8 mouse cellular contexts compared by ENCODE assay signal in the genomic region with DNA sequence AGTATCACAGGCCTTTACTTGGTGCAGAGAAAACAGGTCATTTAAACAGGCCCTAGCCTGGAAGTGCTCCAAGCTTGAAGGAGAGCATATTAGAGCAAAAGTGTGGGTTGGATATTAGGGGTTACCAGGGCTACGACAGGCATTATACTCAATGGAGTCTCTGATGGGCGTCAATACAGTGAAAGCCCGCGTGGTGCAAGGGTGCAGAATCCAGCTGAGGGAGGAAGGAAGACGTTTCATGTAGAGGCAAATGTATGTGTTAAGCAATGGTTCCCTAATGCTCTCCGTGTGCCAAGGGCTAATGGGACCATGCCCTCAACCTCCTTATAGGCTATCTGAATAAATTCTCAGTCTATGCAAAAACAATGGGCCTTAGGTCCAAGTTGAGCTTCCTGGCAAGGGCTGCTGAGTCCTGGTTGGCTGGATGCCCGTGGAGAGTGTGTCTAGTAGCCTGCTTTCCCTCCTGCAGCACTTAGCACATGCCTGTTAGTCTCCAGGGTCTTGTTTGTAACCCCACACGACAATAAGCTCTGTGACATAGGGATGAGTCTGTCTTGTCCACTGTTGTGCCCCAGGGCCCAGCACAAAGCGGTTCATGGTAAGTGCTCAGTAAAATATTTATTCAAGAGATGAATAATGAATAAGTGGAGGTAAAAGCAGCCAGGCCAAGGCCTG.
A peak's percentile ranks its signal among the peaks of the same experiment; 100 is the strongest.
DNase-seq lines count a peak whose midpoint lies in the region; ATAC-seq and TF ChIP-seq lines count a peak whose summit lies in the region.

No protein-coding gene starts in this region.

- H3K4me2 ChIP-seq in forebrain, embryonic 15.5 days (replicated peaks), result no peak overlapping the region
- H3K4me2 ChIP-seq in forebrain, embryonic 12.5 days, result no peak overlapping the region
- H3K4me2 ChIP-seq in heart, embryonic 12.5 days, result no peak overlapping the region
- no peak overlapping the region for H3K4me2 ChIP-seq in limb, embryonic 14.5 days (replicated peaks; ENCODE audit: low read depth, low read length, severe bottlenecking)

- peaks cover 18% of the 10 kb centered on the region for H3K4me1 ChIP-seq in forebrain, embryonic 15.5 days
- H3K4me1 ChIP-seq in forebrain, embryonic 12.5 days, result peaks cover 17% of the 10 kb centered on the region
- H3K4me1 ChIP-seq in heart, embryonic 12.5 days (replicated peaks), result peaks cover 29% of the 10 kb centered on the region
- peaks cover 8% of the 10 kb centered on the region for H3K4me1 ChIP-seq in limb, embryonic 14.5 days (ENCODE audit: control insufficient read depth, insufficient read depth, low read length)

- TF ChIP-seq POLR2A in limb, embryonic 14.5 days (IDR thresholded peaks at IDR 0.05; ENCODE audit: borderline replicate concordance, extremely low read depth, insufficient read depth, insufficient read length), result no peak

- H3K9me3 ChIP-seq in forebrain, embryonic 15.5 days, result no peaks in the 10 kb centered on the region
- H3K9me3 ChIP-seq in forebrain, embryonic 12.5 days, result no peaks in the 10 kb centered on the region
- no peaks in the 10 kb centered on the region for H3K9me3 ChIP-seq in heart, embryonic 12.5 days (replicated peaks)
- H3K9me3 ChIP-seq in limb, embryonic 14.5 days (ENCODE audit: control insufficient read depth, low read length), result no peaks in the 10 kb centered on the region

- peak; percentile 71 for ATAC-seq in forebrain, embryonic 15.5 days (replicated peaks)
- ATAC-seq in forebrain, embryonic 12.5 days (ENCODE audit: low FRiP score), result no peak
- peak; percentile 53; the same call in 1 of the 2 replicates for ATAC-seq in heart, embryonic 12.5 days (ENCODE audit: insufficient number of reproducible peaks, low FRiP score)
- ATAC-seq in limb, embryonic 14.5 days (ENCODE audit: low FRiP score, low read depth), result no peak

- H3K9ac ChIP-seq in forebrain, embryonic 15.5 days (replicated peaks), result no peak overlapping the region
- no peak overlapping the region for H3K9ac ChIP-seq in forebrain, embryonic 12.5 days
- H3K9ac ChIP-seq in heart, embryonic 12.5 days, result no peak overlapping the region
- no peak overlapping the region for H3K9ac ChIP-seq in limb, embryonic 14.5 days (ENCODE audit: low read depth, low read length, severe bottlenecking)

- H3K4me3 ChIP-seq in forebrain, embryonic 15.5 days, result no peak overlapping the region
- no peak overlapping the region for H3K4me3 ChIP-seq in forebrain, embryonic 12.5 days (replicated peaks)
- H3K4me3 ChIP-seq in heart, embryonic 12.5 days, result no peak overlapping the region
- H3K4me3 ChIP-seq in limb, embryonic 14.5 days (replicated peaks; ENCODE audit: low read length), result no peak overlapping the region

- peak; percentile 75 for DNase-seq in Muller cell, postnatal 12 days (ENCODE audit: inconsistent ontology term)
- DNase-seq in limb, embryonic 14.5 days (ENCODE audit: low spot score), result peak; percentile 67
- no peak for DNase-seq in yolk sac, embryonic 10.5 days (ENCODE audit: low spot score)
- no peak for DNase-seq in embryo, embryonic 10 days (ENCODE audit: low spot score)
- no peak for DNase-seq in spleen, postnatal 10 days (ENCODE audit: low spot score in 2 of 2)

- no peak overlapping the region for H3K27ac ChIP-seq in forebrain, embryonic 15.5 days (replicated peaks)
- no peak overlapping the region for H3K27ac ChIP-seq in forebrain, embryonic 12.5 days
- 0 out of 2 replicates have a peak overlapping the region, but pooled peaks have one; percentile 8 for H3K27ac ChIP-seq in heart, embryonic 12.5 days (ENCODE audit: poor library complexity, severe bottlenecking)
- no peak overlapping the region for H3K27ac ChIP-seq in limb, embryonic 14.5 days (replicated peaks; ENCODE audit: low read depth, low read length)

- 35% methylated on average over 9 of the region's 9 CpGs for WGBS in forebrain, embryonic 15.5 days
- WGBS in forebrain, embryonic 12.5 days, result 81% methylated on average over 9 of the region's 9 CpGs
- WGBS in heart, embryonic 12.5 days, result 59% methylated on average over 9 of the region's 9 CpGs
- 62% methylated on average over 9 of the region's 9 CpGs for WGBS in limb, embryonic 14.5 days

- H3K27me3 ChIP-seq in forebrain, embryonic 15.5 days, result no peaks in the 10 kb centered on the region
- no peaks in the 10 kb centered on the region for H3K27me3 ChIP-seq in forebrain, embryonic 12.5 days
- H3K27me3 ChIP-seq in heart, embryonic 12.5 days (replicated peaks), result no peaks in the 10 kb centered on the region
- no peaks in the 10 kb centered on the region for H3K27me3 ChIP-seq in limb, embryonic 14.5 days (ENCODE audit: control insufficient read depth, insufficient read depth, low read length)

- no peaks in the 10 kb centered on the region for H3K36me3 ChIP-seq in forebrain, embryonic 15.5 days
- no peaks in the 10 kb centered on the region for H3K36me3 ChIP-seq in forebrain, embryonic 12.5 days (replicated peaks)
- no peaks in the 10 kb centered on the region for H3K36me3 ChIP-seq in heart, embryonic 12.5 days
- H3K36me3 ChIP-seq in limb, embryonic 14.5 days (ENCODE audit: control insufficient read depth, insufficient read depth, low read length), result no peaks in the 10 kb centered on the region

Comparison
In these comparisons a context has a peak if more than half of its experiments do, and no peak if none do; other contexts are left out.
1. ATAC-seq: peak in forebrain, embryonic 15.5 days (single experiment) and heart, embryonic 12.5 days (single experiment); none in forebrain, embryonic 12.5 days (single experiment) and limb, embryonic 14.5 days (single experiment).
2. DNase-seq: peak in Muller cell, postnatal 12 days (single experiment) and limb, embryonic 14.5 days (single experiment); none in yolk sac, embryonic 10.5 days (single experiment), embryo, embryonic 10 days (single experiment) and spleen, postnatal 10 days (0 of 2).